8 mouse cellular contexts compared by ENCODE assay signal in the genomic region with DNA sequence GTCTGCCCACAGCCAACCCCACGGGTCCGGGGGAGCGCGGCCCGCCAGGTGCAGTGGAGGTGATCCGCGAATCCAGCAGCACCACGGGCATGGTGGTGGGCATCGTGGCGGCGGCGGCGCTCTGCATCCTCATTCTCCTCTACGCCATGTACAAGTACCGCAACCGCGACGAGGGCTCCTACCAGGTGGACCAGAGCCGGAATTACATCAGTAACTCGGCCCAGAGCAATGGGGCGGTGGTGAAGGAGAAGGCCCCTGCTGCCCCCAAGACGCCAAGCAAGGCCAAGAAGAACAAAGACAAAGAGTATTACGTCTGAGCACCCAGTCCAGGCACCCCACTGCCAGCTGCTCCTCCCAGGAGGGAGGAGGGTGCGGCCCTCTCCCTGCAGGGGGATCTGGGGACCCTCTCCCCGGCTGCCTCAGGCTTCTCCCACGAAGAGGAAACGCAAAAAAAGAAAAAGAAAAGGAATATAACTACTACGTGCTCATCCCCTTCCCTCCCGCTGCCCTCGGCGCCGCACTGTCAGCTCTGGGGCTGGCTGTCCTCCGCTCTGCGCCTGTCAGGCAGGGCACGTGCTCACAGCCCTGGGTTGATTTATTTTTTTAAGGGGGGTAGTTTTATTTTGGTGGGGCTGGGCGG. TPM values are rescaled to one million over a fixed set of nuclear protein-coding genes. Genes with fewer than 3 reads are reported as not detected.
DNase-seq lines count a peak whose midpoint lies in the region; ATAC-seq lines count a peak whose summit lies in the region.

No protein-coding gene starts in this region.

- DNase-seq in ZHBTc4 (ENCODE audit: low read depth, low spot score): peak; percentile 38
- peak; percentile 67 for DNase-seq in adrenal gland, postnatal 25 days
- DNase-seq in heart, embryonic 10.5 days (ENCODE audit: low spot score): no peak
- DNase-seq in mesoderm, embryonic 11.5 days (ENCODE audit: low read depth, low spot score): peak; percentile 68
- no peak for DNase-seq in layer of hippocampus, adult 9-10 months (ENCODE audit: low spot score)
- no peak for DNase-seq in cerebellum, postnatal 14 days

- H3K9me3 ChIP-seq in heart, embryonic 10.5 days: no peaks in the 10 kb centered on the region
- H3K9me3 ChIP-seq in kidney, embryonic 14.5 days (ENCODE audit: control insufficient read depth, low read length): no peaks in the 10 kb centered on the region

- peak overlapping the region; percentile 86 for H3K4me2 ChIP-seq in kidney, embryonic 14.5 days (replicated peaks; ENCODE audit: low read depth, low read length)

- H3K27ac ChIP-seq in heart, embryonic 10.5 days: peak overlapping the region; percentile 83
- peak overlapping the region; percentile 63; the same call in 1 of the 2 replicates for H3K27ac ChIP-seq in kidney, embryonic 14.5 days (ENCODE audit: low read depth, low read length)

- WGBS in heart, embryonic 10.5 days: under 1% methylated on average over 36 of the region's 36 CpGs
- WGBS in kidney, embryonic 14.5 days: under 1% methylated on average over 36 of the region's 36 CpGs

- peak; percentile 34; the same call in 1 of the 2 replicates for ATAC-seq in kidney, embryonic 14.5 days (ENCODE audit: low FRiP score, low TSS enrichment)
- ATAC-seq in CD4-positive, CD25-positive, alpha-beta regulatory T cell, adult 4 months: no peak

- H3K4me3 ChIP-seq in heart, embryonic 10.5 days: peak overlapping the region; percentile 65
- H3K4me3 ChIP-seq in kidney, embryonic 14.5 days (ENCODE audit: low read length): peak overlapping the region; percentile 48

- H3K4me1 ChIP-seq in heart, embryonic 10.5 days: peaks cover 39% of the 10 kb centered on the region
- H3K4me1 ChIP-seq in kidney, embryonic 14.5 days (ENCODE audit: control insufficient read depth, insufficient read depth, low read length): peaks cover 25% of the 10 kb centered on the region

- H3K27me3 ChIP-seq in heart, embryonic 10.5 days (ENCODE audit: insufficient read depth, poor library complexity, severe bottlenecking): peaks cover 80% of the 10 kb centered on the region
- H3K27me3 ChIP-seq in kidney, embryonic 14.5 days (ENCODE audit: control insufficient read depth, insufficient read depth, low read length): peaks cover 11% of the 10 kb centered on the region

- H3K9ac ChIP-seq in kidney, embryonic 14.5 days (ENCODE audit: low read depth, low read length): peak overlapping the region; percentile 67

- H3K36me3 ChIP-seq in heart, embryonic 10.5 days: no peaks in the 10 kb centered on the region
- no peaks in the 10 kb centered on the region for H3K36me3 ChIP-seq in kidney, embryonic 14.5 days (ENCODE audit: control insufficient read depth, insufficient read depth, low read length)

RNA-seq across cellular contexts. Expression of a gene that starts 10.9 kb away (rescaled TPM):
- not detected in 2 replicates for total RNA-seq in adrenal gland, postnatal 25 days (2021)
- not detected in 2 replicates for polyA plus RNA-seq in heart, embryonic 10.5 days (2016; fragmentation: Nextera tagmentation; extraction: Ambion mirVana)
- 1.8 and 2.5 TPM in 2 replicates for polyA plus RNA-seq in kidney, embryonic 14.5 days (2014; fragmentation: Nextera tagmentation; extraction: Ambion mirVana)
- polyA plus RNA-seq in CD4-positive, CD25-positive, alpha-beta regulatory T cell, adult 4 months (2017; shearing (Covaris generic)): not detected

Comparison
In these comparisons a context has a peak if more than half of its experiments do, and no peak if none do; other contexts are left out.
1. DNase-seq: peak in ZHBTc4 (single experiment), adrenal gland, postnatal 25 days (single experiment) and mesoderm, embryonic 11.5 days (single experiment); none in heart, embryonic 10.5 days (single experiment), layer of hippocampus, adult 9-10 months (single experiment) and cerebellum, postnatal 14 days (0 of 2).